Mouse (Mus musculus) heart, embryonic 15.5 days (tissue): ENCODE data around the gene Rprd1b. TPM values are rescaled to one million over a fixed set of nuclear protein-coding genes. Genes with fewer than 3 reads are reported as not detected.
A peak's percentile ranks its signal among the peaks of the same experiment; 100 is the strongest.

Experiments
- ATAC-seq: fragments of 200-750 bp; cut with Nextera tagmentation; replicated peaks from 2 replicates; pipeline ENCODE4 v1.8.0; 2017; ENCODE audit warnings: low read depth, moderate TSS enrichment; ENCODE audit not compliant: insufficient number of reproducible peaks, insufficient read depth, low FRiP score
- H3K27ac ChIP-seq: fragments of 300-500 bp; sonication (generic); 2 replicates; pipeline ENCODE4 v1.5.1; 2015; ENCODE audit warnings: mild to moderate bottlenecking, inconsistent platforms
- H3K27me3 ChIP-seq: fragments of 300-500 bp; sonication (generic); 2 replicates; pipeline ENCODE4 v1.6.1; 2015; ENCODE audit warnings: inconsistent platforms
- H3K36me3 ChIP-seq: fragments of 300-500 bp; sonication (generic); 2 replicates; pipeline ENCODE4 v1.6.1; 2015; ENCODE audit warnings: mild to moderate bottlenecking, inconsistent platforms
- H3K4me1 ChIP-seq: fragments of 300-500 bp; sonication (generic); replicated peaks from 2 replicates; pipeline ENCODE4 v1.6.1; 2015; ENCODE audit warnings: inconsistent platforms
- H3K4me2 ChIP-seq: fragments of 300-500 bp; sonication (generic); 2 replicates; pipeline ENCODE4 v1.6.1; 2015; ENCODE audit warnings: inconsistent platforms, mild to moderate bottlenecking, moderate library complexity
- H3K4me3 ChIP-seq: fragments of 300-500 bp; sonication (generic); 2 replicates; pipeline ENCODE4 v1.5.1; 2015; ENCODE audit warnings: mild to moderate bottlenecking, inconsistent platforms
- H3K9ac ChIP-seq: fragments of 300-500 bp; sonication (generic); 2 replicates; pipeline ENCODE4 v1.6.1; 2015; ENCODE audit warnings: mild to moderate bottlenecking, inconsistent platforms
- H3K9me3 ChIP-seq: fragments of 300-500 bp; sonication (generic); replicated peaks from 2 replicates; pipeline ENCODE4 v1.6.1; 2016; ENCODE audit warnings: inconsistent platforms
- WGBS: fragments of 180-500 bp; shearing (Covaris S2); methylation state at CpG from one replicate; pipeline ENCODE4 v1.1.7; 2015; ENCODE audit warnings: mixed read lengths; 5-methylcytosine and 5-hydroxymethylcytosine counted together
- polyA plus RNA-seq: library from polyadenylated mRNA; unstranded; fragments of >200 nt; fragmentation: Nextera tagmentation; extraction: Ambion mirVana; gene quantifications from 2 replicates; pipeline ENCODE4 v1.2.1, GENCODE M21; 2015

Gene Rprd1b
- polyA plus RNA-seq, 1 experiment from 2014 or later = 28.6 TPM

DNA sequence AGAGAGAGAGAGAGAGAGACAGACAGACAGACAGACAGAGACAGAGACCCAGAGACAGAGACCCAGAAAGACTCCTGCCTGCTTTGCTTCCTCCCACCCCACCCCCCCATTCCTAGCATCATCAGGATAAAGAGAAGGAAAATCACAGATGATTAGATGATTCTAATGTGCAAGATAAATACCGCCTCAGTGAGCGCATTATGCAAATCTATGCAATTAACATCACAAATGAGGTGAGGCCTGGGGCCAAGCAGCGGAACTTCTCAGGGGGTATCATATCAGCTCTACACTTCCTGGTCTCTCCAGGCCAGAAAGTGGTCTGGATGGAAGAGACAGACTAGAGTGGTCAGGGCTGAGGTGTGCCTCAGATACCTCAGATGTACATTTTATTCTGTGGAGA is 149.3 kb downstream of the Rprd1b start:
- no peak overlapping the region for H3K4me3 ChIP-seq
- H3K27ac ChIP-seq = no peak overlapping the region
- H3K36me3 ChIP-seq = no peaks in the 10 kb centered on the region
- H3K9ac ChIP-seq = no peak overlapping the region
- H3K9me3 ChIP-seq = no peaks in the 10 kb centered on the region
- no peaks in the 10 kb centered on the region for H3K27me3 ChIP-seq
- ATAC-seq = no peak
- no peak overlapping the region for H3K4me2 ChIP-seq
- peaks cover 41% of the 10 kb centered on the region for H3K4me1 ChIP-seq
- WGBS = 87% methylated on average over 3 of the region's 3 CpGs

DNA sequence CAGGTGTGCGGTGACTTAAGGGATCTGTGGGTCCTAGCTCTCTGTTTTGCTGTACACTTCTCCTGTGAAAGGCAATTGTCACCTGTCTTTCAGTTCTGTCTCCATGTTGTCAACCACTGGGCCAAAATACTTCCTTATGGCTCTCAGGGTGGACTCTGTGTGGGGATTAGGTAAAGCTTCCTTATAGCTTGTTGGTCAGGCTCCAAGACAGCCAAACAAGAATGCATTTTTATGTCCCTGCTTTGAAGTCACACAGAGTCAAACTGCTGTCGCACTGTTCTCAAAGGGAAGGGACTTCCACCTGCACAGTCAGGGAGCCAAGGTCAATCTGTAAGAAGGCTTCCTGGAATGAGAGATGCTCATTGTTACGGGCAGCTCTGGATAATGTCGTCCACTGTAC is 149.8 kb downstream of the Rprd1b start:
- ATAC-seq = no peak
- H3K4me1 ChIP-seq = peaks cover 41% of the 10 kb centered on the region
- 0 out of 2 replicates have a peak overlapping the region, but pooled peaks have one; percentile 61 for H3K27ac ChIP-seq
- H3K4me2 ChIP-seq = no peak overlapping the region
- H3K9ac ChIP-seq = no peak overlapping the region
- H3K9me3 ChIP-seq = no peaks in the 10 kb centered on the region
- H3K27me3 ChIP-seq = no peaks in the 10 kb centered on the region
- no peak overlapping the region for H3K4me3 ChIP-seq
- H3K36me3 ChIP-seq = no peaks in the 10 kb centered on the region
- WGBS = 79% methylated on average over 4 of the region's 4 CpGs

DNA sequence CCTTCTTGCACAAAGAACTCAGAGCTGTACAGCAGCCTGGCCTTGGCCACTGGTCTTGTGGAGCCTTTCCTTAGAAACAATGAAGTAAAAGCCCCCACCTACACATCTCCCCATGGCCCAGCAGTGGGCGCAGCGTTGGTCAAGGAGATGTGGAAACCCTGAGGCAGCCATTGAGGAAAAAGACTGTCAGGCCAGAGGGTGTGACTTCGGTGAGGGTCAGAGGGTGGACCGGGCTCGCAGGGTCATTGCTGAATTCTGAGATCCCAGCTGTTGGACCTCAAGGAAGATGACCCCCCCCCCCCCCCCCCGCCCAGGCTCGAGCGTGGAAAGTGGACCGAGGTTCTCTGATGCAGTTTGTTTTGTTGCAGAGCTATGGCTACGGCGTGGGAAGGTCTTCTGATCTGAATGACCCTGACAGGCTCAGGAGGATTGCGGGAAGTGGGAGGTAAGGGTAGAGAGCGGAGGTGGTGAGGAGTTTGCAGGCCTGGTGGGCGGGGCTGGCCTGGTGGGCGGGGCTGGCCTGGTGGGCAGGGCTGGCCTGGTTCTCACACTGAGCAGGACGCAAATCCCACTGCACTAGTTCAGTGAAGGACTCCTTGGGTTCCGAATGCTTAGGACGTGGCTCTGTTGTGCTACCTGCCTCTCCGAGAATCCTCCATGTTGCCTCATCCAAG is 150.5 kb downstream of the Rprd1b start:
- peak overlapping the region; percentile 62 for H3K4me2 ChIP-seq
- peak; percentile 75 for ATAC-seq
- 0 out of 2 replicates have a peak overlapping the region, but pooled peaks have one; percentile 18 for H3K9ac ChIP-seq
- H3K4me1 ChIP-seq = peaks cover 41% of the 10 kb centered on the region
- peak overlapping the region; percentile 34 for H3K4me3 ChIP-seq
- no peaks in the 10 kb centered on the region for H3K27me3 ChIP-seq
- 14% methylated on average over 19 of the region's 19 CpGs for WGBS
- peak overlapping the region; percentile 61 for H3K27ac ChIP-seq
- no peaks in the 10 kb centered on the region for H3K9me3 ChIP-seq
- no peaks in the 10 kb centered on the region for H3K36me3 ChIP-seq

DNA sequence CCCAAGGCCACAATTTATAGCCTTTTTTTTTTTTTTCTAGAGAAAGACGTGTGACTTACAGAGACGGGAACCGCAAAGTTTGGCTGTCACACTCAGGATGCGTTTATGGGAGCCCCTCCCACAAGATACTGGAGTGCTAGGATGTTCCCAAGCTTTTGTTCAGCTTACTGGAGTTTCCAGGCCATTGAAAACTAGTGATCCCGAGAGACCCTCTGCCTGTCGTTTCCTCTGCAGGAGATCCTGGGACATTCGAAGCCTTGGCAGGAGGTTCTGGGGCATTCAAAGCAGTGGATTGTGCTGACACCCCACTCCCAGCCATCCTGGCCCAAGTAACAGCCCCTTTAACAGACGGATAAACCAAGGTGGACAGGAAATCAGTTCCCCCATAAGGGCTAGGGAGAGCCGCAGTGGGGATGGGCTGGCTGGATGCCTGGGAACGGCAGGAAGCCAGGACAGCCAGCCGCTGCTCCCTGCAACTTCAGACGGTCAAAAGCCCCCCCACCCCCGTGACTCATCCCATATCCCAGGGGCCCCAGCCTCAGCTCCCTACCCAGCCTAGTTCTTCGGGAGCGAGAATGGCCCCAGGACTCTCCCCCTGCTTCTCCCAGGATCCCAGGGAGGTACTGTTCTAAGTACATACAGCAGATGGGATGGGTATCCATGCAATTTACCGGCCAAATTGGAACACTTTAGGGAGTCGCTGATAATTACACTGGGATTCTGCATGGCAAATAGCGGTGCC is 151.2 kb downstream of the Rprd1b start:
- Histone ChIP-seq H3K27ac (peak overlapping the region; percentile 61), H3K4me2 (peak overlapping the region; percentile 62), H3K9me3 (no peaks in the 10 kb centered on the region), H3K4me1 (peaks cover 35% of the 10 kb centered on the region), H3K9ac (0 out of 2 replicates have a peak overlapping the region, but pooled peaks have one; percentile 18), H3K36me3 (no peaks in the 10 kb centered on the region), H3K27me3 (no peaks in the 10 kb centered on the region), H3K4me3 (peak overlapping the region; percentile 34)
- 17% methylated on average over 18 of the region's 18 CpGs for WGBS
- ATAC-seq = peak; percentile 33; the same call in 1 of the 2 replicates

DNA sequence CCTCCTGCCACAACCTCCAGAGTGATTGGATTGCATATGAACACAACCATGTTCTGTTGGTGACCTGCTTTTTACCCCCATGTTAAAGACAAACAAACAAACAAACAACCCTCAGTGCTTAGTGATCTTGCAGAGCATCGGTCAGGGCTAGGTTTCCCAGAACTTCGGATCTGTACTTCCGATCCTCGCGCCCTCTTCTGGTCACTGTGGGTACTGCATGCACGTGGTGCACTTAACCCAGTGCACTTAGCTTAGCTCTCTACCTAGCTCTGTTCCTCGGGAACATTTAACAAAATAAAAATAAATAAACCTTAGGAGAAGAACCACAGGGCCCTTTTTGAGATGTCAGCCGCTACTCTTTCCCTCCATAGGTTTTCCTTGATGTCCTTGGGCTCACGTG is 152.5 kb downstream of the Rprd1b start:
- Histone ChIP-seq H3K9ac (no peak overlapping the region), H3K9me3 (no peaks in the 10 kb centered on the region), H3K27me3 (no peaks in the 10 kb centered on the region), H3K4me2 (no peak overlapping the region), H3K27ac (no peak overlapping the region), H3K4me1 (peaks cover 23% of the 10 kb centered on the region), H3K36me3 (no peaks in the 10 kb centered on the region), H3K4me3 (no peak overlapping the region)
- WGBS = 44% methylated on average over 9 of the region's 9 CpGs
- ATAC-seq = no peak

Other genes starting within 250 kb of the Rprd1b start
- 0.33 TPM in 1 of 2 replicates, not detected in the other for gene Vstm2l, start 113.8 kb upstream of the Rprd1b start, polyA plus RNA-seq
- 22.0 and 23.5 TPM in 2 replicates for gene Tti1, start 64 bp upstream of the Rprd1b start, polyA plus RNA-seq
- gene Tgm2, start 117.9 kb downstream of the Rprd1b start, polyA plus RNA-seq = 208 and 228 TPM in 2 replicates
- gene D630003M21Rik, start 200.7 kb downstream of the Rprd1b start, polyA plus RNA-seq = 2.1 and 2.4 TPM in 2 replicates
- gene Bpi, start 229.6 kb downstream of the Rprd1b start, polyA plus RNA-seq = not detected in 2 replicates